Mouse (Mus musculus): ENCODE data around the gene Olfr1048.
"Not testable (repeated sequence)": the region's sequence is repeated elsewhere in the genome, so short reads cannot be mapped to it uniquely, and the experiment has no call there.

Gene Olfr1048

GRCm38 (mm10) chr2:86240189-86240588 lies at the start of gene Olfr1048:
Olfr1048 (minus strand) TSS chr2:86240289.
- DNase-seq: no peak

- not testable (repeated sequence) for DNase-seq
Observed at GRCm38 (mm10) chr2:86278988-86279387, 38.9 kb upstream of the Olfr1048 start, which contains the start of gene Olfr1051. Olfr1051 (minus strand) TSS chr2:86279088.

GRCm38 (mm10) chr2:86258228-86258627 lies 18.1 kb upstream of the Olfr1048 start, which contains the start of gene Olfr1049:
Olfr1049 (minus strand) TSS chr2:86258328.
- DNase-seq: not testable (repeated sequence)

GRCm38 (mm10) chr2:86231301-86231700 lies 8.8 kb downstream of the Olfr1048 start, which contains the start of gene Olfr1047:
Olfr1047 (minus strand) TSS chr2:86231401.
- DNase-seq: no peak

- DNase-seq: no peak
Observed at GRCm38 (mm10) chr2:86219214-86219613, 20.9 kb downstream of the Olfr1048 start, which contains the start of gene Olfr1046. Olfr1046 (minus strand) TSS chr2:86219314.

- no peak for DNase-seq
Observed at GRCm38 (mm10) chr2:86202909-86203308, 37.2 kb downstream of the Olfr1048 start, which contains the start of gene Olfr1045. Olfr1045 (minus strand) TSS chr2:86203009.

GRCm38 (mm10) chr2:86195863-86196262 lies 44.2 kb downstream of the Olfr1048 start:
- no peak for DNase-seq

GRCm38 (mm10) chr2:86185583-86185982 lies 54.5 kb downstream of the Olfr1048 start, which contains the start of gene Olfr52:
Olfr52 (minus strand) TSS chr2:86185683.
- DNase-seq: no peak

All from right cerebral cortex, postnatal 14 days (tissue).